Mouse (Mus musculus) lung, postnatal 0 days (tissue): ENCODE measurements around the gene Gm49354.

Experiments used
- CTCF ChIP-seq: IDR thresholded peaks from 2 replicates; pipeline ENCODE4 v1.5.1; 2016; ENCODE audit warnings: antibody characterized with exemption, mild to moderate bottlenecking
- EP300 ChIP-seq: IDR thresholded peaks from 2 replicates; pipeline ENCODE4 v1.6.1; 2016; ENCODE audit warnings: antibody characterized with exemption, mild to moderate bottlenecking, control low read depth

DNA sequence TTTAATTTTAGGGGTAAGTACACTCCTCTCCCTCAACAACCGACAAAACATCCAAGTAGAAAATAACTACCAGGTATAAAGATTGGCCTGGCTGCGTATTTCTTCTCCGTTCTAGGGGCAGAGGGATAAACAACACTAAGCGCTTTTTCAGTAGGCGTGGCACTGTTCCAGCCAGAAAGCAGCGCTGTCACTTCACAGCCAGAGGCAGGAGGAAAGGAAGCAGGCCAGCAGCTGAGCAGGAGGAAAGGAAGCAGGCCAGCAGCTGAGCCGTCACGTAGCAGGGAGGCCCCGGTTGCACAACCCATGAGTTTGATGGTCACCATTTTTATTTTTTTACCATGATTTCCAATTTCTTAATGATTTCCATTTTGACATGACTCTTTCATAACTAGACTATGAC lies 10.8 kb downstream of the Gm49354 start:
- TF ChIP-seq CTCF (no peak), EP300 (peak; percentile 54)
